Mouse (Mus musculus): ENCODE measurements around the gene Wdr24.

Gene Wdr24

DNA sequence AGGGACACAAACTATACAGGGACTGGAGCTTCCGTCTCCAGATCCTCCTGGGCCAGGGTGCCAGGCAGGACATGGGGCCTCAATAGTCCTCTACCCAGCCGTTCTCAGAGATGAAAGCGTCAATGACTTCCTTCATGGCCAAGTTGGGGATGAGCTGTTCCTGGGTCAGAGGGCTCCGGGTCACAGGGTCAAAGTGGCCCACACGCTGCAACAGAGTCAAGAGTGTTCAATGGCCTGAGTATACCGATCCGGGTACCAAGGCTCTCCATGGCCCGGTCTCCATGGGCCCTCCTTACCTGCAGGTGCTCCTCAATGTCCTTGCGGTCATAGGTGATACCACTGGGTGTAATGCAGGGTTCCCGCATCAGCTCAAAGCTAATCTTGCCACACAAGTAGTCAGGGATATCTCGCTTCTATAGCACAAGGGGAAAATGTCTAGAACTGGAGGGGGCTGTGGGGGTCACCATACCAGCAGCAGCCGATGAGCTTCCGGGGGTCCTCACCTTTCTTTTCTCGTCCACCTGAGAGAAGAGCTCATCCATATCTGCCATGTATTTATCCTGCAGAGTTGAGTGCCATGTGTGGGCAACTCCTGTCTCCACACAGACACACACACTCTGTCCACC is 7.5 kb downstream of the Wdr24 start:
- peak; percentile 35 to 65 for DNase-seq (ENCODE audit: inconsistent age in 2 of 2, low spot score in 1 of 2)

DNA sequence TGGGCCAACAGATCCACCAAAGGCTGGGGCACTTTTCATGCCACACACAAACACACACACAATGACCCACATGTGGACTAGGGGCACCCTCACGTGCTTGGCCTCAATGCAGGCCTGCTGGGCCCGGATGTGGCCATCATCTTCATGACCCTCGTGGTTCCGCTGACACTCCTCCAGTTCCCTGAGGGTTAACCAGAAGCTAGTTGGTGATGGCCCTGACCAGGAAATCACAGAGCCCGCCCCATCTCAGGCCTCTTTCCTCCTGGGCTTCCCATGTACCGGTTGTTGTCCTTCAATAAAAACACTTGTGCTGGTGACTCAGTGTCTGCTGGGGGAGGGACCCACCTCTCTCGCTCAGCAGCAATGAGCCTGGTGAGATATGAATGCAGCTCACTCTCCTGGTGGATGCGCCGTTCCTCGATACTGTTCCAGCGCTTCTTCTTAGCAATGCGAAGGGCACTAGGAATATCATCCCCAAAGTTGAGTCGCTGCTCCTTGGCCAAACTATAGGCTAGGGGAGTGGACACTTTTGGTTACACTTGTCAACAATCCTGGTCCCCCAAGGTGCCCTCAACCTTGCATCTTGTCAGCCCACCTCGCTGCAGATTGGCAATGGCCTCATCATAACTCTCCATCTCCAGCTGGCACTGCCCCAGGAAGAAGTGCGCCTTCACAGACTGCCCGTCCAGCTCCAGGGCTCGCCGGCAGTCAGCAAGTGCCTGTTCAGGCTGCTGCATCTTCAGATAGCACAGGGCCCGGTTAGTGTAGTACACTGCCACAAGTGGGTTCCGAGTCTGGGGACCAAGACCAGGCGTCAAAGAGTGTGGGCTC is 8.2 kb downstream of the Wdr24 start:
- DNase-seq (ENCODE audit: inconsistent age in 2 of 2, low spot score in 1 of 2): peak; percentile 84 to 89

DNA sequence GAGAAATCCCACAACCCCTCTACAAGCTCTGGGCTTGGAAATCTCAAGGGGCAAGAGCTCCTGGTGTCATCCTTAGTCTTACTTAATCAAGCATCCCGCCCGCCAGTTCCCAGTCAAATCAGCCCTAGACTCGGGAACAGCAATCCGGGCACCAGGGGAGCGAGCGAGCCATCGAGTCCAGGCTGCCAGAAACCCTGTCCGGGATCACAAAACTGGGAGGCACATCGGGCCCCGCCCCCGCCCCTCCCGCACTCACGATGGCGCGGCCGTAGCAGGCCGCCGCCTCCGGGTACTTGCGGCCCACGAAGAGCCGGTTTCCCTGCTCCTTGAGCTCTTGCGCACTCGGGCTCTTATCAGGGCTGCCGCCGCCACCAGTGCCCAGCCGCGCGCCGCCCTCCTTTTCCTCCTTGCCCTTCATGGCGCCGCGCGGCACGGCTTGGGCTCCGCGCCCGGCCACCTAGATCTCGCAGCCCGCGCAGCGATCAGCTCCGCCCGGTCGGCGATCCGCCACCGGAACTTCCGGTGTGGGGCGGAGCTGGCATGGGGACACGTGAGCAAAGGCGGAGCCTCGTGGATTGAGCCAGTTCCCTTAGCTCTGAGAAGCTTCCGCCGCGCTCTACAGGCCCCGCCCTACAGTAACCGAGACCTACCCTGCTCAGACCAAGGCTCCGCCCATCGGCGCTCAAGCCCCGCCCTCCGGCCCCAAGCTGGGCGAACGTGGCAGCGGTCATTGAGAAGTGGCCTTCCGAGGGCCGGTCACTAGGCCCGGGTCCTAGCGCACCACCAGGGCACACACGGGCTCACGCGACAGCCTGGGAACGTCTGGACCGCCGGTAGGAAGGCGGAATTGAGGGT is 9.2 kb downstream of the Wdr24 start:
- peak; percentile 100 for DNase-seq (ENCODE audit: inconsistent age in 2 of 2, low spot score in 1 of 2)

DNA sequence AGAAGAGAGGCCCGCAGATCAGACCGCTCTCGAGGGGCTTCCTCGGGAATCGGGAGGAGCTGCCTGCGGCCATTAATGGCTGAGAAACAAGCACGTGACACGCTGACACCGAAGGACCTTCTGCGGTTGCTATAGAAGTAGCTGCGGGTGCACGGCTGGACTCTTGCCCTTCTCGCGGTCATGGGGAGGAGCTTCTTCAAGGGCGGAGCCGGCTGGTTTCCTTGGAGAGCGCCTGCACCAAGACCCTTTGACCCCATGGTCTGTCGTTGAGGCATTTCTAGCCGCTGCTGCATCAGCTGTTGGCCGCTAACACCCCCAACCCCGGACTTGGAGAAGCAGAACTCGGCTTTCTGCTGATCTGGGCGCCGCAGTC is 9.8 kb downstream of the Wdr24 start, which contains the start of gene Stub1:
Gene Stub1, minus strand, starts transcription at position 114 of the 373 bp plus-strand sequence.
- peak; percentile 96 to 99 for DNase-seq (ENCODE audit: inconsistent age in 2 of 2, low spot score in 1 of 2)

DNA sequence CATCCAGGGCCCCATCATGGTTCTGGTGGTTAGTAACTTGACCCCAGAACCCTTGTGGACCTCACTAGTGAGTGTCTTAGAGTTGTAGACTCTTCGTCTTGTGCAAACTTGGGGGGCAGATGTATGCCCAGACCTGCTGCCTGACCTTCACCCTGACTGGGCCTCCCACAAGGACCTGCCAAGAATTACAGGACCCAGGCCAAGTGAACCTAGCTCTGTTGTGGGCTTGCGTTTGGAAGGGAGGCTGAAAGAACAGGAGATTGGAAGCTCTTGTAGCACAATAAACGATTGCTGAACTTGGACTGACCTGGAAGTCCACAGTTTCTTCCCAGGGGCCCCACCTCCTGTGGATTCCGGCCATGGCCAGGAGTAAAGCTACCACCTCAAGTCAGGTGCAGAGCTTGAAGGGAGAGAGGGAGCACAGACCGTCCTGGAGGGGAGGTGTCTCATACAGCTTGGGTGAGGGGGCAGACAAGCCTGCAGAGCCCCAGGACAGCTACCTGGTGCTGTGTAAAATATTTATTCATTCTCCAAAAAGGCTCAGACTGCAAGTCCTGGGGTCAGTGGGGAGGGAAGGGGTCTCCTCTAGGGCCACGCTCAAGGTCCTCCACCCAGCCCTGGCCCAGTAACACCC is 10.7 kb downstream of the Wdr24 start:
- DNase-seq (ENCODE audit: inconsistent age in 2 of 2, low spot score in 1 of 2): peak; percentile 64 to 85

DNA sequence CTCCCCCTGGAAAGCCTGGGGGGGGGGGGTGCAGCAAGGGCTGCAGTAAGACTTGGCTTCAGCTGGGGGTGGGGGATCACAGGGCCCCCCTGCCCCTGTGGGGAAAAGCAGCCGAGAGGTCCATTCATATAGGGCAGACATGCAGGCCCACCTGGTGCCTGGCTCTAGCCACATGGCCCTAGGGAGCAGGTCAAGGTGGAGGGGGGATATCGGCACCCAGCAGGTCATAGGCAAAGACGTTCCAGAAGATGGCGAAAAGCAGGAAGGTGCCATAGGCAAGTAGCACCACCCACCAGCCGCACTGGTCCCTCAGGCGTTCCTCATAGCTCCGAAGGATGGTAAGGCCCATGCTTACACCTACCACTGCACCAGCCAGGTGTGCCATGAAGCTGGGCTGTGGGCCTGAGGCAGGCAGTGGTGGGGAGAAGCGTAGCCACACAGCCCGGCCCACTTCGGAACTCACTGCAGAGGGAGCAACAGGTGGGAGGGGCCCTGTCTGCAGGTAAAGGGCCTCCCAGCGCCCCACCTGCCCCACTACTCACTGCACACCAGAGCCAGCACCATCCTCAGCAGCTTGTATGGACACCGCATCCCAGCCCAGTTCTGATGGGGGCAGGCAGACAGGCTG is 11.3 kb downstream of the Wdr24 start:
- DNase-seq (ENCODE audit: inconsistent age in 2 of 2, low spot score in 1 of 2): peak; percentile 41 to 64

DNA sequence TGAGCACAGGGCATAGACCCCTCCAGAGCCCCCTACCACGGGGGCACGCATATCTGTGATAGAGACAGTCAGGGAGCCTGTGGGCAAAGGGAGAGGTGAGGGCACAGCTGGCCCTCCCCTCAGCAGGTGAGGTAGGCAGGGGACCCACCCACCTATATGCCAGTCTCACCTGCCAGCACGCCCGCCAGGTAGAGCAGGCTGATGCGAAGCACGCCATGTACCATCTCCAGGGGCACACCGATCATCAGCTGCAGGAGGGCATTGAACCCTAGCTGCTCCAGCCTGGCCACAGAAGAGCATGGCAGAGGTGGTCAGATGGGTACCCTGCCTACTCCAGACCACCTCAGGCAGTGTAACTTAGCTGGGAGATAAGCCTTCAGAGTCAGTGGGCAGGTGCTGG is 11.9 kb downstream of the Wdr24 start:
- DNase-seq (ENCODE audit: inconsistent age in 2 of 2, low spot score in 1 of 2): peak; percentile 46 to 54

DNA sequence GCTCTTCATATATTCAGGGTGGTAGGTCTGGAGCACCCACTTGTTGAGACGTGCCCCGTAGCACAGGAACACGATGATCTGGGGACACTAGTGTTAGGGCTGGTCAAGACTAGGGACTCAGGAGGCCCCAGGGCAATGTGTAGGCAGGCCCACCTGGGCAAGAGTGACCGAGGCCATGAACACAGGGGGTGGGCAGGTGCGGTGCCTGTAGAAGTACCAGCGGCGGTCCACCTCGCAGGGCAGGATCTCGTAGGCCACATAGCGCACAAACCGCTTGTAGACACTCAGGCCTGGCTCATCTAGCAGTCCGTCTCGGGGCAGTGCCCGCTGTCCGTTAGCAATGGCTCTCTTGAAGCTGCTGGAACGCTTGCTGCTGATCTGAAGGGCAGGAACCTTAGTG is 12.4 kb downstream of the Wdr24 start:
- peak; percentile 39 to 66 for DNase-seq (ENCODE audit: inconsistent age in 2 of 2, low spot score in 1 of 2)

DNA sequence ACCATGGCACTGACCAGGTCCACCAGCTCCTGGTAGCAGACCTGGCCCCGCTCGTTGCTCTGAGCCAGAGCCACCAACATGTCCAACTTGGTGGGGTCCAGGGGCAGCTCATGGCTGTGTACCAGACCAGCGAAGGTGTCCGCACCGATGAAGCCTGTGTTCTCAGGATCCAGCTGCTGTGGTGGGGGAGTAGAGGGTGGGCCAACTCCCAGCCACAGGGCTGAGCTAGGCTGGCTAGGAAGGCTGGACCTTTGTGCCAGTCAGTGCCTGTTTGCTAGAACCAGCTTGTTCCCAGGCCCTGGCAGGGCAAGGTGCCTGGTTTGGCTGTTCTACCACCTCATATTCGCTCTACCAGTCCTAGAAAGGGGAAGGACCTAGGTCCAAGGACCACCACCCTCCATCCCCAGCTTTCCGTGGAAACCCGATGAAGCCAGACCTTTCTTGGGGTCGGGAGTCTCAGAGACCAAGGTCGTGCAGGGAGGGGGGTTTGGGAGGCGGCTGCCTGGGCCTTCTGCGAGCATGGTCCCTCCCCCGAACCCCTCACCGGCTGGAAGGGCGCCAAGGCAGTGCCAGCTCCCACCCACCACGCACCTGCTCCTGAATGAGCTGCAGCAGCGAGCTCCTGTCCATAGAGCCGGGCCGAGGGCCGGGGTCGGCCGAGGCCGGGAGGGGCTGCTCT is 13.1 kb downstream of the Wdr24 start:
- no peak for DNase-seq (ENCODE audit: inconsistent age in 2 of 2, low spot score in 1 of 2)

DNA sequence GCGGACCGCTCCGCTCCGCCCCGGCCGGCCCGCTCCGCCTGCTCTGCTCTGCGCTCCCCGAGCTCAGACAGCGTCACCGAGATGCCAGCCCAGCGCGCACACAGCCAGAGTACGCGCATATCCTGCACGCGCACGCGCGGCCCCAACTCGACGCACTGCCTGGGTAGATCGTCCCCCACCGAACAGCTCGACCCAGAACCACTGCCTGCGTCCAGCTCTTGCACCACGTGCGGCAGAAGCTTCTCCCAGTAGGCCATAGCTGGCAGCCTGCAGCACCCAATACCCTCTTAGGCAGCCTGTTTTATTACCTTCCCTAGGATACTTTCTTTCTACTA is 13.6 kb downstream of the Wdr24 start, which contains the start of gene Rhbdl1:
Gene Rhbdl1, minus strand, starts transcription at position 220 of the 335 bp plus-strand sequence.
- DNase-seq (ENCODE audit: inconsistent age in 2 of 2, low spot score in 1 of 2): peak; percentile 92 to 95

DNA sequence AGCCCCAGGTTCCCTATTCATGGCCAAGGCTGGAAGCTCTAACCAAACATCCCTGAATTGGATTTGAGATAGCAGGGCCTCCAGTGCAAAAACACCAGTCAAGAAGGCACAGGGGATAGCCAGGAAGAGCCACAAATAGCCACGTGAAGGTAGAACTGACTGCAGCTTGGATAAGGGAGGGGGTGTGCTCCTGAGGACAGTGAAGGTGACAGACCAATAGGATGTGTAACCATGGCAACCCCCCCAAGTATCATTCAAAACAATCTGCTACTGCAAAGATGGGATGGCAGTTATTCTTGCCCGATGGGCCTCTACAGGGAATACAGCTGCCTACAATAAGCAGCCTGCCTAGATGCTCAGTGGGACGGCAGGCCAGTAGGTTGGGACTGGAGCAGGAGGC is 14.1 kb downstream of the Wdr24 start:
- DNase-seq (ENCODE audit: inconsistent age in 2 of 2, low spot score in 1 of 2): no peak

DNA sequence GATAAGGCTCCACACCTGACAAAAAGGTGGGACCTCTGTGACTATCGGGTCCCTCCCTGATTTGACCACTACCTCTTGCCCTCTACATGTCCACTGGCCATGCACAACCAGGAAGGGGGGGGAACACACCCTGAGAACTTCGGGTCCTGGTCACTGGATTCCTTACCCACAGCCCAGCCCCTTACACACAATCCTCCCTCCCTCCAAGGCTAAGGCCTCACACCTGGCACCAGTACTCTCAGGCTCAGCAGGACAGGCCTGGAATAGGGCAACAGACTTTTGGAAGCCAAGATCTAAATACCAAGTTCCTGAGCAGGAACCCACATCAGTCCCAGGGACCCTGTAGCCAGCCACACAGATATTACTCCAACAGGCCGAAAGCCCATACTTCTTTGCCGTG is 15.5 kb downstream of the Wdr24 start:
- peak in 1 of 2 experiments; percentile 38 for DNase-seq (ENCODE audit: inconsistent age in 2 of 2, low spot score in 1 of 2)

DNA sequence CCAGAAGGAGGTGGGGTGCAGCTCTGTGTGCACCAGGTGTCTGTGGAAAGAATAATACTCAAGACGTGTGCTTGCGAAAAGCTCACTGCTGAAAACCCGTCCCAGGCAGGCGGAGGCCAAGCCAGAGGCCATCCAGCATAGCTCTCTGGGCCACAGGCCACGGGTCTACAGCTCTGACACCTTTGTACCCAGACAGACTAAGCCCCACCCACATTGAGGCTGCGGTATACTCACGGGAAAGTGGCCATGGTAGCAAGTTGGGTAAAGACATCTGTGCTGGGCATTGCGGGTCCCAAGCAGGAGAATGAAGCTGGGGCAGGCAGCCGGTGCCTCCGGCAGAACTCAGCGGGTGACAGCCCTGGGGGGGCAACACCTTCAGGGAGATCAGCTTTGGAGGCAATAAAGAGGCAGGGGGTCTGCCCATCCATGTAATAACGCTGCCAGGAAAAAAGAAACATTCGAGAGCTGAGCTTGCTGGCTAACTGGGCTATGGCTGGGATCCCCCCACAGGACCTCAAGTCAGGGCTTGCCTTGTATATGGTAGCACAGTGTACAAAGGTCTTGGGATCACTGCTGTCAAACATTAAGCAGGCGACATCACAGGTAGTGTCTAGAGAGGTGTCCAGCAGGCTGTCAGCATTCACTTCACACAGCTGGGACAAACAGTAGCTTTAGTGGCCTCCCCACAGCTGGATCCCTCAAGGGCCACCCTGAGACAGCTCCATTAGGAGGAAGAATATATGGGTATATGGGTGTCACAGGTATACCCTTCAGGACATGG is 16.2 kb downstream of the Wdr24 start:
- DNase-seq (ENCODE audit: inconsistent age in 2 of 2, low spot score in 1 of 2): no peak

DNA sequence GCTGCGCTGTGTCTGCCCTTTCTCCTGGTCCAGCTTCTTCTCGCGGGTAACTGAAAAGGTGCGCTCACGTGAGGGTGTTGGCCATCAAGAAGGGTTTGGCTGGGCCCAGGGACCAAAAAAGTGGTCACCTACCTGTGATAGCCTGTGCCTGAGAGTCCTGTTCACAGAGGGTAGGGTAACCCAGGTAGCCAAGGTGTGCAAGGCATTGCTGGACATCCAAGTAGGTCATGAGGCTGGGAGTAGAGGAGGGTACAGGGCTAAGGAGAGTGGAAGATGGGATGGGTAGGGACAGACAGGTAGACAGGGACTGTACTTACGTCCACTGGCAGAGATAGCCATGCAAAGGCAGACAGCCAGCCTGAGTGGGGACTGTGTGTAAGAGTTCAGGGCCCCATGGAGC is 17.1 kb downstream of the Wdr24 start:
- no peak for DNase-seq (ENCODE audit: inconsistent age in 2 of 2, low spot score in 1 of 2)

DNA sequence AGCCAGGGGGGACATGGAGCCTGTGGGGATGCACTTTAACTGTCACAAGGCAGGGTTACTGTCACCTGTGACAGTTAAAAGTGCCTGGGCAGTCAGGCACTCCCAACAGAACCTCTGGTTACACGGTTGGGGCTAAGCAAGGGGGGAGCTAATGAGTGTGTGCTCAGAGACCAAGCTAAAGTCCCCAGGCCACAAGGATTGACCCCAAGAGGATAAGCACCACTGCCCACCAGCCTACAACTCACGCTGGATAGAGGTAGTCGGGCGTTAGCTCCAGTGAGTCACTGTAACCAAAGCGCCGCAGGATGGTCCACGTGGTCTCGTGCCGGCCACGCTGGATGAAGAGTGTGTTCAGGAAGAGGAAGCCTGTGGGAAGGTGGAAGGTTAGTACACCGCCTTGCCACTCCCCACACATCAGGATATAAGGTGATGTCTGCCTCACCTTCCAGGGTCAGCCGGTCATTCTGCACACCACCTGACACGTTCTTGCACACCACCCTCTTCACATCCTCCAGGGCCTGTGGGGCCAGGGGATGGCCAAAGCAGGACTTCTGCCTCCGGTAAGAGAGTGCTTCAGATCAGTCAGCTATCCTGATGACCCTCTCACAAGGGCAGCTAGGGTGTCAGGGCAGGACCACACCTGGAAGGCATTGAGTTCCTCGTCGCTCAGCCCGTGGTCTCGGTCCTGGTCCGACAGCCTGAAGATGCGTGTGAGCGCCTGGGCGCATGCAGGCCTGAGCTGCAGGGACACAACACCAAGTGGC is 17.9 kb downstream of the Wdr24 start, which contains the start of gene Gm20683:
Gene Gm20683, minus strand, starts transcription at position 647 of the 764 bp plus-strand sequence.
- peak in 1 of 2 experiments; percentile 14 for DNase-seq (ENCODE audit: inconsistent age in 2 of 2, low spot score in 1 of 2)

DNA sequence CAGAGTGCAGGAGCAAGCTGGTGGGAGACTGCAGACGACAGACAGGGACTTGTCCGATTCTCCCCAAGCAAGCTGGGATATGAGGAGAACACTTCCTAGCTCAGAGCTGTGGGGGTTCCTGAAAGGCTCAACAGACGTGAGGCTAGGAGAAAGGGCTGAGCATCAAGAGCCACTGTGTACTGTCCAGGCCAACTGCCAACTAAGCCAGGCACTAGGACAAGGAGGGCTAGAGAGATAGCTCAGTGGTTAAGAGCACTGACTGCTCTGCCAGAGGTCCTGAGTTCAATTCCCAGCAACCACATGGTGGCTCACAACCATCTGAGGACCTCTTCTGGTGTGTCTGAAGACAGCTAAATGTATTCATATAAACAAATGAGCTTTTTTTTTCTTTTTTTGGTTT is 19.1 kb downstream of the Wdr24 start:
- no peak for DNase-seq (ENCODE audit: inconsistent age in 2 of 2, low spot score in 1 of 2)

DNA sequence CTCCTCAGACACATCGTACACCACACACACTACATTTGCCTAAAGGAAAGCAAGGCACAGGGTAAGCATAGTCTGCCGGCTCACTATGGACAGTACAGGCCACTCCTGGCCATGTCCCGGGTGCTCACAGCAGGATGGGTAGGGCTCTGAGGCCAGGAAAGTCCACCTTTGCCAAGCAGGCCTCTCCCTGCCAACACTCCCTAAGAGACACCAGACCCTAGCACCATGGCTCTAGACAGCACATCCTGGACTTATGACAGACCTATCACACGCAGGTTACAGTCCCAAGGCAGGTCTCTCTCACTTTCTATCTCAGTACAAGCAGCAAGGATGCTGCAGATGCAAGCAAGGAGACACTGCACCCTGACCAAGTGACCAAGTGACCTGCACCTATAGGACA is 19.7 kb downstream of the Wdr24 start:
- DNase-seq (ENCODE audit: inconsistent age in 2 of 2, low spot score in 1 of 2): no peak

DNA sequence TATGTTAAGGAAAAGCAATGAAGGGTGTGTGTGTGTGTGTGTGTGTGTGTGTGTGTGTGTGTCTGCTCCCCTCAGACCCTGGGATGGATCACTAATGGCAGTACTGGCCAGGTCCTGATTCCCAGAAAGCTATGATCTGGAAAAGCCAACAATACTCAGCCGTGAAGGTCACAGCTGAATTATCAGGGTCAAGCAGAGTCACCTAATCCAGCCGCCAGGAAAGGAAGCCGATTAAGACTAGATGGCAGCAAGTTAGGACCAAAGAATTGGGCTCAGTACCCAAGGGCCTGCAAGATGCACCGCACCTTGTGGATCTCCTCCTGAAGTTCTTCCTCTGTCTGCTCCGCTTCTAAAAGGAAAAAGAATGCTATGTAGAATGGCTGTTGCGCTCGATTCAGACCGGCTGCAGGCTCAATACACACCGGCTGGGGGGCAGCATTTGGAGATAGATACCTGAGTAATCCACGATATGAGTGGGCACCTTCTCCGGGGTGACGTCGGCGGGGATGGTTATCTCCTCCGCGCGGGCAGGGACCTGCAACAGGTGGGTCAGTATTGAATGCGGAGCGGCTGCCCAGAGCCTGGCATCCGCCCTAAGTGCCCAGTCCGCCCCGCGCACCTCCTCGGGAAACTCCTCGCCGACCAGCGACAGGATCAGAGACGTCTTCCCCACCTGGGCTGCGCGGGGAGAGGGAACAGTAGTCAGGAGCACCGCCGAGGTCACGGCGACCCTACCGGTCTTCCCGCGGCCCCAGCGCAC is 20.4 kb downstream of the Wdr24 start:
- DNase-seq (ENCODE audit: inconsistent age in 2 of 2, low spot score in 1 of 2): peak in 1 of 2 experiments; percentile 84
